Mouse (Mus musculus): ENCODE results near the gene Tmem143. TPM values are rescaled to one million over a fixed set of nuclear protein-coding genes. Genes with fewer than 3 reads are reported as not detected.
"Not testable (repeated sequence)": the region's sequence is repeated elsewhere in the genome, so short reads cannot be mapped to it uniquely, and the experiment has no call there.

Gene Tmem143
- polyA plus RNA-seq, 1 experiment from 2014 or later: 5.8 TPM

DNA sequence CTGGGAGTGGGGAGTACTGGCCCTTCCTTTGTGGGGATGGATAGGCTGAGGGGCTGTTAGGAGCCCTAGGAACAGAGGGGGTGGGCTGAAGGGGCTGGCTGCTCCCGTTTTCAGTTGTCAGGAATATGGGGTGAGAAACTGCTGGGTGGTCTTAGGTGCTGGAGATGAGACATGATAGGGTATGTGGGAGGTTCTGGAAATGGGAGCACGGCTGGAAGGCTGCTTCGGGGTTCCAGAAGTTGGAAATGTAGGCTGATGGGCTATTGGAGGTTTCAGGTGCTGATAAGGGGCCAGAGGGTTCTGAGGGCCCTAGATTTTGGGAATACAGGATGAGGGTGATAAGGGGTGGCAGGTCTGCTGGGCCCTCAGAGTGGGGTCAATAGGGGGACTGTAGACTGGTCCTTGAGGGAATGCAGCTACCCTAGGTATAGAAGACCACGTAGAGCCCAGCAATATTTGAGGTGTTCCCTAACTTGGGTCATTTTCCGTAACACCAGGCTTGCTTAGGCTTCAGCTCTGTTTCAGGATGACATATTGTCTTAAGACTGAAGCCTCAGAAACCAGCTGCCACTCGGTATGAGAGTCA is 717 bp upstream of the Tmem143 start:
- no peaks in the 10 kb centered on the region for H3K9me3 ChIP-seq
- no peaks in the 10 kb centered on the region for H3K36me3 ChIP-seq
- 0 out of 2 replicates have a peak overlapping the region, but pooled peaks have one; percentile 34 for H3K27ac ChIP-seq (replicated peaks)
- no peak overlapping the region for H3K9ac ChIP-seq
- peaks cover 16% of the 10 kb centered on the region for H3K4me1 ChIP-seq
- H3K4me2 ChIP-seq: peak overlapping the region; percentile 96
- peak overlapping the region; percentile 65 for H3K4me3 ChIP-seq
- H3K27me3 ChIP-seq (replicated peaks): no peaks in the 10 kb centered on the region
- WGBS: 81% methylated on average over 6 of the region's 6 CpGs
- ATAC-seq (ENCODE audit: extremely low read depth, insufficient number of reproducible peaks, low FRiP score, low TSS enrichment): no peak

GRCm38 (mm10) chr7:45897258-45897757 is 567 bp downstream of the Tmem143 start:
- 2% methylated on average over 19 of the region's 19 CpGs for WGBS
- H3K27ac ChIP-seq (replicated peaks): peak overlapping the region; percentile 78

DNA sequence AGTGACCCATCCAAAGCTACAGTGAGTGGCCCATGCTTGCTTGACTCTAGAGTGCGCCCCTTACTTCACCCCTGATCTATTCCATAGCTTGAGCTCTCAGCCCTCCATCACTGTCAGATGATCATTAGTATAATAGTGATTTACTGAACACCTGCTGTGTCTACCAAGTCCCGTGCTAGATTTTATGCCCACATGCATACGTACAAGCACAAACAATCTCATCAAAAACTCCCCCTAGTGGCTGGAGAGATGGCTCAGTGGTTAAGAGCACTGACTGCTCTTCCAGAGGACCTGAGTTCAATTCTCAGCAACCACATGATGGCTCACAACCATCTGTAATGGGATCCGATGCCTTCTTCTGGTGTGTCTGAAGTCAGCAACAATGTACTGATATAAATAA is 1.4 kb downstream of the Tmem143 start:
- 61% methylated on average over 4 of the region's 4 CpGs for WGBS
- Histone ChIP-seq H3K27ac (replicated peaks) (0 out of 2 replicates have a peak overlapping the region, but pooled peaks have one; percentile 78), H3K9ac (peak overlapping the region; percentile 85; the same call in 1 of the 2 replicates), H3K4me1 (peaks cover 16% of the 10 kb centered on the region), H3K4me2 (peak overlapping the region; percentile 96), H3K4me3 (peak overlapping the region; percentile 65)
- H3K9me3 ChIP-seq; H3K27me3 ChIP-seq (replicated peaks); ATAC-seq (ENCODE audit: extremely low read depth, insufficient number of reproducible peaks, low FRiP score, low TSS enrichment); H3K36me3 ChIP-seq: not testable (repeated sequence)

More at GRCm38 (mm10) chr7:45897258-45897757, 567 bp downstream of the Tmem143 start:
- H3K4me2 ChIP-seq: peak overlapping the region; percentile 96
- H3K4me3 ChIP-seq: peak overlapping the region; percentile 65
- H3K4me1 ChIP-seq: peaks cover 16% of the 10 kb centered on the region
- H3K27me3 ChIP-seq (replicated peaks): no peaks in the 10 kb centered on the region
- no peaks in the 10 kb centered on the region for H3K36me3 ChIP-seq
- H3K9me3 ChIP-seq: no peaks in the 10 kb centered on the region
- peak overlapping the region; percentile 85 for H3K9ac ChIP-seq
- peak; percentile 14 for ATAC-seq (ENCODE audit: extremely low read depth, insufficient number of reproducible peaks, low FRiP score, low TSS enrichment)

DNA sequence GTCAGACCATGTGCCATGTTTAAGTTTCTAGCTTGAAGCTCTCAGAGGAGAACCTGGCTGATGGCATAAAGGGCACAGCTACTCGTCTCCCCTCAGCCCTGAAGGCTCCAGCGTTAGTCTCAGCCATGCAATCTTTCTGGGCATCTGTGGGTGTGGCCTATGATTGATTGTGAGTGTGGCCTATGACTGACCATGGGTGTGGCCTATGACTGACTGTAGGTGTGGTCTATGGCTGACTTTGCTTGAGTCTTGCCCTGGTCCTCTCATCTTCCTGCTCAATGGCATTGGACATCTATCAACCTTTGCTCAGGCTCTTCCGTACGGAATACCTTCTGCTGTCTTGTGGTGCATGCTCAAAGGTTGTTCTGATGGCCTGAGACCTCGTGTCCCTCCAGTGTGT is 4.8 kb downstream of the Tmem143 start:
- H3K27ac ChIP-seq (replicated peaks): no peak overlapping the region
- no peak overlapping the region for H3K9ac ChIP-seq
- H3K27me3 ChIP-seq (replicated peaks): no peaks in the 10 kb centered on the region
- H3K4me1 ChIP-seq: peaks cover 11% of the 10 kb centered on the region
- no peaks in the 10 kb centered on the region for H3K9me3 ChIP-seq
- H3K4me2 ChIP-seq: no peak overlapping the region
- ATAC-seq (ENCODE audit: extremely low read depth, insufficient number of reproducible peaks, low FRiP score, low TSS enrichment): no peak
- no peaks in the 10 kb centered on the region for H3K36me3 ChIP-seq
- H3K4me3 ChIP-seq: no peak overlapping the region
- WGBS: 51% methylated on average over 5 of the region's 5 CpGs

- Histone ChIP-seq H3K9ac (no peak overlapping the region), H3K4me1 (peaks cover 6% of the 10 kb centered on the region), H3K36me3 (0 out of 2 replicates have a peak, but pooled peaks cover 2% of the 10 kb centered on the region), H3K4me2 (no peak overlapping the region), H3K9me3 (no peaks in the 10 kb centered on the region), H3K27me3 (replicated peaks) (no peaks in the 10 kb centered on the region), H3K27ac (replicated peaks) (0 out of 2 replicates have a peak overlapping the region, but pooled peaks have one; percentile 24), H3K4me3 (no peak overlapping the region)
- WGBS: 68% methylated on average over 12 of the region's 12 CpGs
- no peak for ATAC-seq (ENCODE audit: extremely low read depth, insufficient number of reproducible peaks, low FRiP score, low TSS enrichment)
These were observed 5.8 kb downstream of the Tmem143 start for GRCm38 (mm10) chr7:45902481-45903002.

- WGBS: 88% methylated on average over 9 of the region's 9 CpGs
- H3K4me3 ChIP-seq: no peak overlapping the region
- H3K4me2 ChIP-seq: no peak overlapping the region
- H3K9ac ChIP-seq: no peak overlapping the region
- ATAC-seq (ENCODE audit: extremely low read depth, insufficient number of reproducible peaks, low FRiP score, low TSS enrichment): no peak
- peaks cover 37% of the 10 kb centered on the region for H3K36me3 ChIP-seq
- no peaks in the 10 kb centered on the region for H3K4me1 ChIP-seq
- H3K9me3 ChIP-seq: 0 out of 2 replicates have a peak, but pooled peaks cover 3% of the 10 kb centered on the region
- H3K27me3 ChIP-seq (replicated peaks): no peaks in the 10 kb centered on the region
- no peak overlapping the region for H3K27ac ChIP-seq (replicated peaks)
These were observed 9.9 kb downstream of the Tmem143 start for GRCm38 (mm10) chr7:45906622-45907021.

GRCm38 (mm10) chr7:45908384-45908783 is 11.6 kb downstream of the Tmem143 start:
- H3K27me3 ChIP-seq (replicated peaks): no peaks in the 10 kb centered on the region
- H3K36me3 ChIP-seq: peaks cover 37% of the 10 kb centered on the region
- ATAC-seq (ENCODE audit: extremely low read depth, insufficient number of reproducible peaks, low FRiP score, low TSS enrichment): no peak
- no peaks in the 10 kb centered on the region for H3K4me1 ChIP-seq
- H3K9me3 ChIP-seq: 0 out of 2 replicates have a peak, but pooled peaks cover 3% of the 10 kb centered on the region
- H3K9ac ChIP-seq: no peak overlapping the region
- H3K4me2 ChIP-seq: no peak overlapping the region
- H3K27ac ChIP-seq (replicated peaks): no peak overlapping the region
- no peak overlapping the region for H3K4me3 ChIP-seq

DNA sequence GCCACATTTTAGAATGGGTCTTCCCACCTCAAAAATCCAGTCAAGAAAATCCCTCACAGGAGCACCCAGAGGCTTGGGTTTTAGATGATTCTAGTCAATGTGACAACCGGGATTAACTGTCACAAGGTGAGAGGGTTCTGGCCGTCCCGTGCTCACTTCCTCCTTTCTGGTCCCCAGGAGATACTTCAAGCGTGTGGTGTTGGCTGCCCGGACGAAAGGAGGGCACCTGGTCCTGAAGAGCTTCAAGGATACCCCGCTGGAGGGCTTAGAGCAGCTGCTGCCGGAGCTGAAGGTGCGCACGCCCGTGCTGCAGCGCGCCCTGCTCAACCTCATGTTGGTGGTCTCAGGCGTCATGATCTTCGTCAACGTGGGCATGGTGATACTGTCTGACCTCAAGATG is 12.4 kb downstream of the Tmem143 start:
- Histone ChIP-seq H3K27ac (replicated peaks) (no peak overlapping the region), H3K27me3 (replicated peaks) (no peaks in the 10 kb centered on the region), H3K9ac (no peak overlapping the region), H3K4me3 (no peak overlapping the region), H3K36me3 (peaks cover 37% of the 10 kb centered on the region), H3K4me2 (no peak overlapping the region), H3K4me1 (no peaks in the 10 kb centered on the region), H3K9me3 (0 out of 2 replicates have a peak, but pooled peaks cover 3% of the 10 kb centered on the region)
- no peak for ATAC-seq (ENCODE audit: extremely low read depth, insufficient number of reproducible peaks, low FRiP score, low TSS enrichment)
- WGBS: 87% methylated on average over 16 of the region's 16 CpGs

DNA sequence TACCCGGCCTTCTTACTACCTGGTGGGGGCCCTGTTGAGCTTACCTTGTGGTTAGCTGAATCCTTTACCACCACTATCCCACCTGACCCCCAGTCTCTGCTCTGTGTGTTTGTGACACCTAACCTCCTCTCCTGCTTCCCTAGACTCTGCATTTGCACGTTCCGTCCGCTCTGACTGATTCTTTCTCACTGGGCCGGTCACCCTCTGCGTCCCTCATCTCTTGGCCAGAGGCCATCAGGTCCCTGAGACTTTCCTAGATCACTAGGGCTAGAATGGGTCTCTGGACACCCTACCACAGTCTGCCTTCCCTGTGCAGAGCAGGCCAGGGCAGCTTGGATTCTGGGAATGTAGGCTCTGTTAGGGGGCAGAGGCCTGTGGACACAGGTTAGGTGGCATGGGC is 17.3 kb downstream of the Tmem143 start:
- Histone ChIP-seq H3K27ac (replicated peaks) (no peak overlapping the region), H3K9ac (no peak overlapping the region), H3K4me2 (no peak overlapping the region), H3K36me3 (peaks cover 28% of the 10 kb centered on the region), H3K4me3 (no peak overlapping the region), H3K27me3 (replicated peaks) (no peaks in the 10 kb centered on the region; the same call in 1 of the 2 replicates), H3K4me1 (peaks cover 24% of the 10 kb centered on the region), H3K9me3 (0 out of 2 replicates have a peak, but pooled peaks cover 3% of the 10 kb centered on the region)
- 80% methylated on average over 6 of the region's 6 CpGs for WGBS
- ATAC-seq (ENCODE audit: extremely low read depth, insufficient number of reproducible peaks, low FRiP score, low TSS enrichment): no peak

GRCm38 (mm10) chr7:45915011-45915410 is 18.3 kb downstream of the Tmem143 start:
- H3K27me3 ChIP-seq (replicated peaks): no peaks in the 10 kb centered on the region; the same call in 1 of the 2 replicates
- 82% methylated on average over 5 of the region's 5 CpGs for WGBS
- peaks cover 34% of the 10 kb centered on the region for H3K4me1 ChIP-seq
- no peak overlapping the region for H3K4me2 ChIP-seq
- no peak overlapping the region for H3K4me3 ChIP-seq
- no peak overlapping the region for H3K27ac ChIP-seq (replicated peaks)
- H3K9me3 ChIP-seq: 0 out of 2 replicates have a peak, but pooled peaks cover 1% of the 10 kb centered on the region
- no peak for ATAC-seq (ENCODE audit: extremely low read depth, insufficient number of reproducible peaks, low FRiP score, low TSS enrichment)
- peaks cover 18% of the 10 kb centered on the region for H3K36me3 ChIP-seq
- no peak overlapping the region; the same call in 1 of the 2 replicates for H3K9ac ChIP-seq

DNA sequence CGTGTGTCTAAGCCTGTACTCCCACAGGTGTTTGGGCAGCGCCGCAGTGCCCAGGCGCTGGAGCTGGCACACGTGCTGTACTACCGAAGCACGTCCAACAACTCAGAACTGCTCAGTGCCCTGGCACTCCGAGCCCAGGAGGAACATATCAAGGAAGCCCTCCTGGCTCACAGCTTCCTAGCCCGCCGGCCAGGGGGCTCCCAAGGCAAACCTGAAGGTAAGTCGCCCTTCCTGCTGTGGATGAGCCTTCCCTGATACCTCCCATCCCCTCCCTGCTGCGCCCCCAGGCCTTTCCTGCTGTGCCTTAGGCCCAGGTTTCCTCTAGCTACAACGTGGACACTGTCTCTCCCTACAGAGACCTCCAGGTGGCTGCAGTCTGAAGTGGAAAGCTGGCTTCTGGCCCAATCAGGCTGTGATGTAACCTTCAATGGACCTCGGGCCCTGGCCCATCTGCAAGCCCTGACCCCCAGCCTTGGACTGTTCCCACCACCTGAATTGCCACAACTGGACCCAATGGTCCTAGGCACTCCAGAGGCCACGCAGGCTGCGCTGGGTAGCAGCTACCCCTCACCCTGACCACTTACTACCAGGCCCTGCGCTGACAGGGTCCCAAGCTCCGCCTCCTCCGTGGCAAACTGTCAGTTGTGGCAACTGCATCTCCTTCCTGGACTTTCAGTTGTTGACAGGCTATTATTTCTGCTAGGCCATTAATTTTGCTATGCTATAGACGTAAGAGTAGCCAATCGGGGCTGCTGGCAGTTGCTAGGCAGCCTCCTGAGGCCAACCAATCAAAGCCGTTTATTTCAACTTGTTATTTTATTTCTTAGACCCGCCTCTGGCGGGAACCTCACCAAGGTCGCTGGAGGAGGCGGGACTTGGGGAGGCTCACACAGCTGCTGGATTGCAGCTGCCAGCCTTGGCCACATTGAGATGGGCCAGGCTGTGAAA is 19.6 kb downstream of the Tmem143 start:
- WGBS: 38% methylated on average over 26 of the region's 26 CpGs
- no peaks in the 10 kb centered on the region; the same call in 1 of the 2 replicates for H3K27me3 ChIP-seq (replicated peaks)
- H3K27ac ChIP-seq (replicated peaks): peak overlapping the region; percentile 73
- H3K4me2 ChIP-seq: peak overlapping the region; percentile 68
- peak; percentile 53; the same call in 1 of the 2 replicates for ATAC-seq (ENCODE audit: extremely low read depth, insufficient number of reproducible peaks, low FRiP score, low TSS enrichment)
- peak overlapping the region; percentile 74 for H3K9ac ChIP-seq
- no peaks in the 10 kb centered on the region for H3K9me3 ChIP-seq
- H3K4me1 ChIP-seq: peaks cover 42% of the 10 kb centered on the region
- peak overlapping the region; percentile 42 for H3K4me3 ChIP-seq
- peaks cover 5% of the 10 kb centered on the region; the same call in 1 of the 2 replicates for H3K36me3 ChIP-seq

All from heart, embryonic 13.5 days (tissue).